Mouse (Mus musculus) megakaryocyte, embryonic 14.5 days (primary cell): ENCODE results near the gene Catsper2. TPM values are rescaled to one million over a fixed set of nuclear protein-coding genes. Genes with fewer than 3 reads are reported as not detected.

Experiments used
- H3K27me3 ChIP-seq: replicated peaks from 2 replicates; pipeline ENCODE3; 2012; ENCODE audit warnings: inconsistent platforms
- H3K36me3 ChIP-seq: replicated peaks from 2 replicates; pipeline ENCODE3; 2012; ENCODE audit warnings: low read length, inconsistent platforms, mixed read lengths
- H3K4me1 ChIP-seq: 2 replicates; pipeline ENCODE4 v1.6.1; 2012; ENCODE audit warnings: inconsistent platforms
- H3K4me3 ChIP-seq: replicated peaks from 2 replicates; pipeline ENCODE3; 2012; ENCODE audit warnings: moderate library complexity, mild to moderate bottlenecking, inconsistent platforms
- H3K9me3 ChIP-seq: 2 replicates; pipeline ENCODE4 v1.6.1; 2012; ENCODE audit warnings: inconsistent platforms
- FLI1 ChIP-seq: IDR thresholded peaks from 2 replicates; pipeline ENCODE4 v1.6.1; 2012; ENCODE audit warnings: low read length, inconsistent platforms, mixed read lengths
- GATA1 ChIP-seq: IDR thresholded peaks from 3 replicates; pipeline ENCODE4 v1.6.1; 2012; ENCODE audit warnings: mixed read lengths, low read length, inconsistent platforms, borderline replicate concordance
- polyA plus RNA-seq: library from polyadenylated mRNA; stranded (reverse); fragments of >175 nt; gene quantifications from 2 replicates; pipeline ENCODE4 v1.2.3, GENCODE M21; 2012; ENCODE audit warnings: low replicate concordance; ENCODE audit not compliant: insufficient read depth

Gene Catsper2
- polyA plus RNA-seq, 1 experiment, result 0.10 TPM

DNA sequence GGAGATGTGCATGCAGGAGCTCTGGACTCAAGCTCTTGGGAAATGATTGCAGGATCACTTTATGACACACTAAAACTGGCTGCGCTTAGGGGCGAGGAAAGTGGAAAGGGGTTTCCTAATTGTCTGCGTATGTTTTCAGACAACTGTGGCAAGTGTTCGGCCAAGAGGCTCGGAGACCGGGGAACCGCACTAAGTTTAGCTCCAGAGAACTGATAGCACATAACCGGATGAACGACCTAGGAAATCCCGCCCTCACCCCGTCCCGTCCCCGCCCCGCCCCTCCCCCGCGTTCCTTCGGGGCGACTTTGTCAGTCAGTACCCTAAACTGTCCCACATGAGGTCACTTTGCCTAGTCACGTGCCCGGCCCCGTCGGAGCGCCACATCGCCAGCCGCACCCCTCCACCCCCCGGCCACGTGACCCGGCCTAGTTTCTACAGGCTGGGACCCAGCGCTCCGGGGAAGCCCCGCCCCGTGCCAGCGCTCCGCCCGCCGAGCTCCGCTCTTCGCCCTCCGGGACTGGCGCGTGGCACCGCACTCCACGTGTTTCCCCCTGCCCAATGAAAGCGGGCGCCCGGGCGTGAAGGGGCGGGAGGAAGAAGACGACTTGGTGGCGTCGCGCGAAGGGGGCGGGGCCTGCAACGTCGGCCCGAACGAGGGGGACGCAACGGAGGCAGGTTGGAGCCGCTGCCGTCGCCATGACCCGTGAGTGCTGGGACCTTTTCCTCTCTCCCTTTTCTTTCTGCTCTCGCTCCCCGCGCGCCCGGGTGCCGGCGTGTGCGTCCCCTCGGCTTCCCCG is 35.3 kb upstream of the Catsper2 start, which contains the start of gene Serf2:
Gene Serf2 (plus strand): TSS at position 457 of the 797 bp plus-strand sequence.
- Histone ChIP-seq H3K4me3 (peak within 1 kb of the TSS; percentile 95), H3K4me1 (peaks cover 66% of the 10 kb centered on the region), H3K27me3 (no peaks in the 10 kb centered on the region), H3K36me3 (peaks cover 34% of the 10 kb centered on the region), H3K9me3 (no peaks in the 10 kb centered on the region)
- TF ChIP-seq FLI1 (no peak), GATA1 (no peak)

DNA sequence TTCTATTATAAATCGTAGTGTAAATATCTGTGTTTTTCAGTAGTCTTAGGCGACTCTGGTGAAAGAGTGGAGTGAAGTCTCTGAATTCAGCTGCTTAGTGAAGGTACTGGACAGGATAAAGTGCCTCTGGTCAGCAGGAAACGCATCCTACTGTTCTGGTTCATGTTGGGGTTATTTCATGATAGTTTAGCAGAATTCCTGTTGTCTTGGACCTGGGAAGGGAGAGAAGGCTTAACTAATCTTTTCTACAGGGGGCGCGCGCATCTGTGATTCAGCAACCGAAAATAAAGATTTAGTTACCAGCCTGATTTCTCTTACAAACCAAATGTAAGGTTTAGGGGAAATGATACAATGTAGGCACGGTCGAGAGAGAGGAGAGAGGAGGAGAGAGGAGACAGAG is 34.5 kb upstream of the Catsper2 start:
- Histone ChIP-seq H3K9me3 (no peaks in the 10 kb centered on the region), H3K36me3 (peaks cover 26% of the 10 kb centered on the region), H3K4me3 (peak overlapping the region; percentile 95), H3K4me1 (peaks cover 61% of the 10 kb centered on the region), H3K27me3 (no peaks in the 10 kb centered on the region)
- no peak for TF ChIP-seq GATA1

DNA sequence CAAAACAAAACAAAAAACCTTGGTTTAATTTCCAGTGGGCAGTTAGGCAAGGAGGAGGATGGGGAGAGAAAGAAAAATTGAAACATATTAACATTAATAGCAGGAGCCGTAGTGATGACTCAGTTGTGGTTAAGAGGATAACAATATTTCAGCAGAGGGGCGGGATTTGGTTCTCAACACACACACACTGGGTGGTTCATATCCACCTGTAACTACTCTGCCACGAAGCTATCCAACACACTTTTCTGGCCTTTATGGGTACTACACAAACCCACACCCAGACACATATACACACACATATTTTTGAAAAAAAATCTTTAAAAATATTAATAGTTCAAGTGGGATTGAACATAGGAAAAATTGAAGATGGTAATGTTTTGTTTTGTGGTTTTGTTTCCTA is 33.4 kb upstream of the Catsper2 start:
- TF ChIP-seq FLI1 (no peak), GATA1 (no peak)
- no peak overlapping the region for H3K4me3 ChIP-seq
- H3K4me1 ChIP-seq, result peaks cover 61% of the 10 kb centered on the region
- peaks cover 1% of the 10 kb centered on the region for H3K27me3 ChIP-seq
- H3K9me3 ChIP-seq, result no peaks in the 10 kb centered on the region
- peaks cover 14% of the 10 kb centered on the region for H3K36me3 ChIP-seq

DNA sequence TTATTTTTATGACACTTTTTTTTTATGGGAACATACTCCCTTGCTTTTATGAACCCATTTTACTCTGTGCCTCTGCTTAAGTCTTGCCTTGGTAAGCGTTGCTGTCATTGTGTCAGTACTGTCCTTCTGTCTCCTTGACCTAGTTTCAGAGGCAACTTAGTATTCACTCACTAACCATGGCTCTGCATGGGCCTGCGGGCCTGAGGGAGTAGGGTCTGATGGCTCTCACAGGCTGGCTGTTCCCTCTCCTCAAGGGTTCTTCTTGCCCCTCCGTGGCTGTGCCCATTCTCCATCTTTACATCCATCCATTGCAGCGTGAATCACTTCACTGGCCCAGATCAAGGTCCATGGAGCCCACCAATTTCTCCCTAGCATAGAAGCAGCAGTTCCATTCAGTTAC is 32.9 kb upstream of the Catsper2 start:
- peak overlapping the region; percentile 7 for H3K4me3 ChIP-seq
- H3K4me1 ChIP-seq, result peaks cover 64% of the 10 kb centered on the region
- H3K36me3 ChIP-seq, result peaks cover 11% of the 10 kb centered on the region
- H3K27me3 ChIP-seq, result peaks cover 6% of the 10 kb centered on the region
- no peaks in the 10 kb centered on the region for H3K9me3 ChIP-seq
- TF ChIP-seq GATA1 (no peak), FLI1 (no peak)

DNA sequence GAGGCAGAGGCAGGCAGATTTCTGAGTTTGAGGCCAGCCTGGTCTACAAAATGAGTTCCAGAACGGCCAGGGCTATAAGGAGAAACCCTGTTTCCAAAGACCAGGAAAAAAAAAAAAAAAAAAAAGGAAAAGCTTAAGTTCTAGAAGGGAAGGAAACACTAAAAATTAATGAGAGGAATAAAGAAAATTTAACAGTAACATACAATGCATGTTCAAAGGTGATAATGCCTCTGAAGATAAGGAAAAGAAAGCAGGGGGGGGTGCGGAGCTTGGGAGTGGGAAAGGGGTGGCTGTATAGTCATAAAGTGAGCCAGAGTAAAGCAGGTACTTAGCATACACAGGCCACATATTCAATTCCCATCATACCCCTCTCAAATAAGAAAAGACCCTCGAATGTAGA is 31.5 kb upstream of the Catsper2 start:
- H3K4me1 ChIP-seq, result peaks cover 54% of the 10 kb centered on the region
- H3K4me3 ChIP-seq, result no peak overlapping the region
- H3K9me3 ChIP-seq, result no peaks in the 10 kb centered on the region
- peaks cover 5% of the 10 kb centered on the region for H3K36me3 ChIP-seq
- TF ChIP-seq FLI1, result no peak
- no peak for TF ChIP-seq GATA1
- H3K27me3 ChIP-seq, result peaks cover 6% of the 10 kb centered on the region

DNA sequence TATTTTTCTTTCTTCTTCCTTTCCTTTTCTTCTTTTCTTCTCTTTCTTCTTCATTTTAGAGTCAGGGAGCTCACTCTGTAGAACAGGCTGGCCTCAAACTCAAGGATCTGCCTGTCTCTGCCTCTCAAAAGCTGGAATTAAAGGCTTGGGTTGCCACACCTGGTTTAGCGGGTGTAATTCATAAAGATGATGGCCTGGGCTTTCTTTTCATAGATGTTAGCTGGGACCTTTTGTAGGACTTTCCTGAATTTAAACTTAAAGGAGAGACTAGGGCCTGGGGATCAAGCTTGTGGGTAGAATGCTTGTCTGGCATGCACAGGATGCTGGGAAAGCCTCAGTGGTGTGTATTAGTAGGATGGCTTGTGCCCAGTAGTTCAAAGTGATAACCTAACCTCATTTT is 30.6 kb upstream of the Catsper2 start, which contains the start of gene Ell3:
Gene Ell3 (minus strand): TSS at position 101 of the 400 bp plus-strand sequence.
- TF ChIP-seq FLI1 (no peak), GATA1 (no peak)
- Histone ChIP-seq H3K4me1 (peaks cover 54% of the 10 kb centered on the region), H3K36me3 (peaks cover 15% of the 10 kb centered on the region), H3K9me3 (no peaks in the 10 kb centered on the region), H3K27me3 (peaks cover 6% of the 10 kb centered on the region), H3K4me3 (no peak within 1 kb of the TSS)

DNA sequence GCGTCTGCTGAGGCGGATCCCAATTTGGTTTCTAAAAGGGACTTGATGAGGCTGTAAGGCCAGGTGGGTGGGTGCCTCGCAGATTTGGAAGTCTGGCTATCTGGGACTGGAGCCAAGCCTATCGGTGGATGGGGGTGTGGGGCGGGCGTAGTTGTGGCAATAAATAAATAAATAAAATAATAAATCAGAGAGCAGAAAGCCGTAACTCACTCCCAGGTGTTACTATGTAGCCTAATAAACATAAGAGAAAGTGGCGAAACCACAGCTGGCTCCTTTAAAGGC is 29.4 kb upstream of the Catsper2 start:
- TF ChIP-seq GATA1, result no peak
- TF ChIP-seq FLI1, result no peak
- Histone ChIP-seq H3K4me3 (peak overlapping the region; percentile 91), H3K36me3 (peaks cover 26% of the 10 kb centered on the region), H3K4me1 (peaks cover 51% of the 10 kb centered on the region), H3K27me3 (peaks cover 6% of the 10 kb centered on the region), H3K9me3 (no peaks in the 10 kb centered on the region)

DNA sequence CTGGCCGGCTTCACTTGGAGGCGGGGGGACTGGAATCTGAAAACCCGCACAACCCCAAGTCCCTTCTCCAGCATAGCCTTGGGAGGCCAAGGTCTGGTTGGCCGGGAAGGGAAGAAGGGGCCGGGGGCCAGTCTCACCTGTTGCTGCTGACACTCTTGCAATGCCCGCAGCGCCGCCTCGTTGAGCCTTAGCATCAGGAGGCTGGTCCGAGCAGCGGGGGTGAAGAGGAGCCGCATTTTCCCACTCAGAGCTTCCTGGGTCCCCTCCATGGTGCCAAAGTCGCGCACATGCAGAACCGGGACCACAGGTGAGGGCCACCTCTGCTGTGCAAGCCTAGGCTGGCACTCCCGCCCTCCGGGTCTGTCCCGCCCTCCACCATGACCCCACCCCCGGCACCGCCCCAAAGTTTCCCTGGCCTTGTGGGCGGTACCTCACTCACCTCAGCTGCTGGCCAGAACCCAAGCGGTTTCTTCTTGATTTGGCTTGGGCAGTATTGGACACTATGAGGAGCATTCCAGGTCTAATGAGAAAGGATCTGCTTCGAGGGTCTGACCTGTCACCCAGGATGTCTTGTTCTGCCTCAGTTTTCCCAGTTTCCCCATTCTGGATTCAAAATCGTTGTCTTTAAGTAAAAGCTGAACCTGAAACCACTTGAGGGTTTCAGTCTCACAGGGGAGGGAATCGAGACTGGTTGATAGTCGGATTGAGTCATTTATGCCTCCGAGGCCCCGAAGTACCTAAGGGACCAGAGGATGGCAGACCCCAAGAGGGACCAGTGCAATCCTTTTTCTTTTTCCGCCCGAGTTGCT is 28.9 kb upstream of the Catsper2 start:
- Histone ChIP-seq H3K36me3 (peaks cover 32% of the 10 kb centered on the region), H3K9me3 (no peaks in the 10 kb centered on the region), H3K4me1 (peaks cover 46% of the 10 kb centered on the region), H3K4me3 (peak overlapping the region; percentile 91), H3K27me3 (peaks cover 6% of the 10 kb centered on the region)
- no peak for TF ChIP-seq GATA1
- TF ChIP-seq FLI1, result no peak

DNA sequence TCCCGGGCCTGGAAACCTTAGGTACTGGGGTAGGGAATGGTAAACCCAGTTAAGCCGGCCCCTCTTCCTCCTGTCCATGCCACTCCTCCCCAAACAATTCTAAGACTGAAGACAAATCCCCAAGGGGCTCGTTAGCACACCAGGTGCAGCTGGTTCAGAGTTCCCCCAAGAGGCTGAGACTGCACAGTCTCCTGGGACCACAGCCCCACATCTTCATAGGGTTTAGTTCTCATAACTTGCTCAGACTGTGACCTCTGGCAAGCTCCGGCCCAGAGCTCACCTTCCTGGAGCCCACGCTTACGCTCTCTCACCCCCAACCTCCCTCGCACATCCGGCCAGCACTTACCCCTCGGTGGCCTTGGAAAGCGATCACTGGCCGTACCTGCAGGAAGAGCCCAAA is 28.2 kb upstream of the Catsper2 start:
- Histone ChIP-seq H3K27me3 (peaks cover 6% of the 10 kb centered on the region), H3K36me3 (peaks cover 37% of the 10 kb centered on the region), H3K4me3 (peak overlapping the region; percentile 91), H3K9me3 (no peaks in the 10 kb centered on the region), H3K4me1 (peaks cover 39% of the 10 kb centered on the region)
- TF ChIP-seq GATA1 (no peak), FLI1 (no peak)

DNA sequence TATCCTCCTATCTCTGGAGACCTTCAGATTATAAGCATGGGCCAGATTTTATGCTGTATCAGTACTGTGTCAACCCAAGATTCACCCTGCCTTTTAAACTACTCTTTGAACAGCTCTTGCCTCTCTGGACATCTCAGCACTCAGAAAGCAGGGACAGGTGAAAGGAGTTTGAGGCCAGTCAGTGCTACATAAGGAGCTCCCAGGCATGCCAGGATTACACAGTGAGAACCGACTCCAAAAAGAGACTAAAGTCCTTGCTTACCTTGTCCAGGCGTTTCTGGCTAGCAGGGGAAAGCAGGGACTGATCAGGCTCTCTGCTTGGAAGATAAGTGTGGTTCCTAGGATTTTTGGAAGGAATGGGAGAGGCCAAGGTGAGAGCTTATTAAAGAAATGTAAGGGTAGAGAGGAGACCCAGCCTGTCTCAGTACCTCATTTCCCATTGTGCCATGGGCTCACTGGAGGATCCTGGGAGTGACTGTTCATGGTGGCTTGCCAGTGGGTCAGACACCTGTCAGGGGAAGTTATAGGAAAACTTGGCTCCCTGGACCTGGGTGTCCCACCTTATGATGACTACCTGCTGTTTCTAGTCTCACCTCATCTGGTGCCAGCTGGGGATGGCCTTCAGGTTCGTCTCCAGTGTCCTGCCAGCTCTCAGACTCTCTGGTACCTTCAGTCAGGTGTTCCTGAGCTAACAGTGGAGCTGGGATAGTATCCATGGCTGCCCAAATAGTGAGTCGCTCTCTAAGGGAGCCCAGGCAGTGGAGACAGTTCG is 27.4 kb upstream of the Catsper2 start:
- no peak overlapping the region for H3K4me3 ChIP-seq
- H3K27me3 ChIP-seq, result peaks cover 6% of the 10 kb centered on the region
- peaks cover 31% of the 10 kb centered on the region for H3K4me1 ChIP-seq
- peaks cover 40% of the 10 kb centered on the region for H3K36me3 ChIP-seq
- TF ChIP-seq GATA1 (no peak), FLI1 (no peak)
- no peaks in the 10 kb centered on the region for H3K9me3 ChIP-seq
